Mouse (Mus musculus) cerebellum, postnatal 10 days (tissue): ENCODE data around the gene Plpp7.

Source experiments
- DNase-seq, 2 experiments: peaks; one replicate each; pipeline ENCODE4 v3.0.0; 2021; ENCODE audit warnings: mixed read lengths in 2 of 2

Gene Plpp7

DNA sequence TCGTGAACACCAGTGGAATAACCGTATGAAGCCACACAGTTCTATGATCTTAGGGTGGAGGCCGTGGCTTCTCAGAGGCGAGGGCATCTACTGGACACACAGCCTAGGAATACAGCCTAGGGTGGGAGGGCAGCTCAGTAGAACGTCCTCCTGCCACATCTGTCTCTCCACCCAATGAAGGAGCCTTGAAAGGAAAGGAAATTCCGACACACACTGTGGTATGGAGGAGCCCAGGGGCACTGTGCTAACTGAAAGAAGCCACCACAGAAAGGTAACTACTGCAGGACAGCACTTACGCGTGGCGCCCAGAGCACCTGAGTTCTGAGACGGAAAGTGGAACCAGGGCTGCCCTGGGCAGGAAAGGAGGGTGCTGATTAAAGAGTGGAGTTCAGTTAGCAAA, 24.6 kb upstream of the Plpp7 start:
- DNase-seq = no peak

- DNase-seq = peak; percentile 53 to 73
These were observed 20.9 kb upstream of the Plpp7 start for GRCm38 (mm10) chr2:32074404-32074803.

GRCm38 (mm10) chr2:32075368-32075767, 20.0 kb upstream of the Plpp7 start:
- DNase-seq = no peak

- no peak for DNase-seq
These were observed 17.6 kb upstream of the Plpp7 start for GRCm38 (mm10) chr2:32077744-32078143.

DNA sequence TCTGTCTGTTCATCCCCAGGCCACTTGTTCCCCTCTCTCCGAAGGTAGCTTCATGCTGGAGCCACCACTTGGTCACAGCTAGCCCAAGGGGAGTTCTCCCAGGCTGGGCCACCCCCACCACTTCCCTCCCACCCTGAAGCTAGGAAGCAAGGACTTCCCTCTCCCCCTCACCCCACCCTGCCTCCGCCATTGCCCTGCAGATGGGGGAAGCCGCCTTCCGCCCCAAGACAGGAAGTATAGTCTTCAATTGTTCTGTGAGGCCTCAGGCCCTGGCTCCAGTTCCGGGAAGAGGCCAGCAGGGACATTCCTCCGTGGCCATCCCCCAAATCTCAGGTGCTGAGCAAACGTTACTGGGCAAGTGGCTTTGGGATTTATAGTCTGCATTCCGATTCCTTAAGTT, 16.8 kb upstream of the Plpp7 start:
- no peak for DNase-seq

DNA sequence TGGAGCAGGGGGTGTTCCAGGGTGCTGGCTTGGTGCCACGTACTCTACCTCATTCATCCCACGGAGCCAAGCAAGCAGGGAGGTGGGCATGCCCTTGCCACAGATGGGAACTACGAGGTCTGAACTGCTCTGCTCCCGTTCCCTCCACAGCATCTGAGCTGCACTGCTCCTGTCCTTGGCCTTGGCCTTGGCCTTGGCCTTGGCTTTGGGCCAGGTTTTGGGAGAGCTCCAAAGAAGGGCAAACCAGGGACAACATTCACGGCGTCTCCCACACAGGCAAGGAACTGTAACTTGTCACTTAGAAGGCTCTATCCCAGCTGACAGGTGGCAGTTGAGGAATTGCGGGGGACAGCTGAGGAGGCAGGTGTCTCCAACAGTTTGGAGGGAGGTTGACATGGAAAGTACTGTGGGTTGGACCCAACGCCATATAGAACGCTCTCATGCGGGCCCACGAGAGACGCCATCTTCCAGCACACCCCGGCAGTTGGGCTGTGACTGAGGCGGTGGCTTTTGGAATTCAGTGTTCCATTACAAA, 16.1 kb upstream of the Plpp7 start:
- DNase-seq = peak in 1 of 2 experiments; percentile 38

DNA sequence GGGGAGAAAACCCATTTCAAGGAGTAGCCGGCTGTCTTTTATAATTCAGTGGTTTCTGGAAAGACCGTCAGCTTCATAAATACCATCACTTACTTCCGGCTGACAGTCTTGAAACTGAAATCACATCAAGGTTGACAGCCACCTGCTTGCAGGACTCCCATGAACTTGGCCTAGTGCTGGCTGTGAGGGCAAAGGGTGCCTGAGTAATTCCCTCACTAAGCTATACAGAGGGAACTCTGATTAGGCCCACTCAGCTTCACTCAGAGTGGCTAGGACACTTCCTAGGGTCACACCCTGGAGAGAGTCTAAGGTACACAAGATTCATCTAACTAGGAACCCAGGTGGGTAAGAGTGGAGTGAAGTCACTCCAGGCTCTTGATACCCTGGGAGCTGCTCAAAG, 14.6 kb upstream of the Plpp7 start:
- DNase-seq = no peak

DNA sequence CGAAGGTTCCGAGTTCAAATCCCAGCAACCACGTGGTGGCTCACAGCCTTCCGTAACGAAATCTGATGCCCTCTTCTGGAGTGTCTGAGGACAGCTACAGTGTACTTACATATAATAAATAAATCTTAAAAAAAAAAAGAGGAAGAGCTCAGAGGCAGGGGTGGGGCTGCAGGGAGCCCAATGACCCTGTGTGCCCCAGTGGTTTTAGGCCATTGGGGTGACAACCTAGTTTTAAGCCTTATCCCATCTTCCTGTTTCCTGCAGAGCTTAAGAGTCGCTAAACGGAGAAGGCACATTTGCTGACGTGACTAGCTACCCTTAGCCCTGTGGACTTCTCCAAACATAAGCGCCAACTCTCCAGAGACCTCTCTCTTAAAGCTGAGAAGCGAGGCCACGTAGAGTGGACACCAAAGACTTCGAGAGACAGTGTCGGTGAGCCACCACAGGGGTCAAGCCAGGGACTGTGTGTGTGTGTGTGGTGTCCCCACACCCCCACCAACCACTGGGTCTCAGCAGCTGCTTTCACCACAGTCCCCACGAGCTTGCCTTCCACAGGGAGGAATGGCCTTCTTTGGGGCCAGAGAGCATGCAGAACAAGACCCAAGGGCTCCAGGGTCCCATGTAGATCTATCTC, 13.9 kb upstream of the Plpp7 start:
- no peak for DNase-seq

DNA sequence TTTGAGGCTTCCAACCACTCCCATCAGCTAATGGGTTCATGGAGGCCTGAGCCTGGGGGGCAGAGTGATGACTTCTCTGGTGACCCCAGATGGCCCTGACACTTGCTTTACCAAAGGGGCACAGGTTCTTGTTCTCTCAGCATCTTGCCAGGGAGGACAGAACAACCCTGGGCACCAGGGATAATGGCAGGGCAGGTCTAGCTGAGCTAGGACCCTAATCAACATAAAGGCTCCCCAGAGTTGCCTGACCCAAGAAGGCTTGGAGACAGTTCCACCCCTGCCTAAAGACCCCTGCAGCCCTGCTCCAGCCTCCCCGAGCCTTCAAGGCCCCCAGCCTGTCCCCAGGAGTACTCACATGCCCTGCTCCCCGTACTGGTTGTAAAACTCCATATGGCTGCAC, 13.1 kb upstream of the Plpp7 start:
- DNase-seq = no peak

- DNase-seq = peak; percentile 31 to 40
These were observed 11.9 kb upstream of the Plpp7 start for GRCm38 (mm10) chr2:32083159-32084011.

DNA sequence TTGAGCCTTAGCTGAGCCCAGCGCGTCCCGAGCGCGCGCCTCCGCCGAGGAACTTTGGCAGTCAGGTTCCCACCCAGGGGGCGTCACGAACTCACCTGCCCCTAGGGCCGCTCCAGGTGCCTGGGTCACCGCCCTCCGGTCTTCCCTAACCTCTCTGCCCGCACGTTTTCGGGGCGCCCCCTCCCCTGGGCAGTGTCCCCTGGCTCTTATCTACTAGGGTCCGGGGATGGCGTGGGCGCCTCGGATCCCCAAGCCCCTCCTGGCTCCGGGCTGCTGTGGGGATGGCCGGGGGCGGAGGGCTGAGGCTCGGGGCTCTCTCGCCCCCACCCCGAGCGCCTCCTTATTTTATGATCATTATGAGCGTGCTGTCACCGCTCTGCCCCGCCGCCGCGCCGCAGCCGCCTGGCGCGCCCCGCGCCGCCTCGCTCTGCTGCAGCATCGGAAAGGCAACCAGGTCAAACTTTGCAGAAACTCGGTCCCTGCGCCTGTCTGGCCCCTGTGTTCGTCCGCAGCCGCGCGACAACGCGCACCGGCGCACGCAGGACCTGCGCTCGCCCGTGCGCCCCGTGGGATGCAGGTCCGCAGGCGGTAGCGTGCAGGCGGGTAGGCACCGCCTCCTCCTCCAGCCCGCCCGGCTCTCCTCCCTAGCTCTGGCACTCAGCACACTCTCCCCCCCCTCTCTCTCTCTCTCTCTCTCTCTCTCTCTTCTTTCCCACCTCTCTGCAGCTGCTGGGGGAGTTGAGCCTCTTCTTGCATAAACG, 11.0 kb upstream of the Plpp7 start, which contains the start of gene Fam78a:
TSS of gene Fam78a (minus strand) at position 747 of the 761 bp plus-strand sequence.
- DNase-seq = peak; percentile 42 to 48

- no peak for DNase-seq
These were observed 10.5 kb upstream of the Plpp7 start for GRCm38 (mm10) chr2:32084872-32085199.

GRCm38 (mm10) chr2:32085231-32085630, 10.1 kb upstream of the Plpp7 start:
- DNase-seq = no peak

- DNase-seq = no peak
These were observed 7.7 kb upstream of the Plpp7 start for GRCm38 (mm10) chr2:32087606-32088005.

DNA sequence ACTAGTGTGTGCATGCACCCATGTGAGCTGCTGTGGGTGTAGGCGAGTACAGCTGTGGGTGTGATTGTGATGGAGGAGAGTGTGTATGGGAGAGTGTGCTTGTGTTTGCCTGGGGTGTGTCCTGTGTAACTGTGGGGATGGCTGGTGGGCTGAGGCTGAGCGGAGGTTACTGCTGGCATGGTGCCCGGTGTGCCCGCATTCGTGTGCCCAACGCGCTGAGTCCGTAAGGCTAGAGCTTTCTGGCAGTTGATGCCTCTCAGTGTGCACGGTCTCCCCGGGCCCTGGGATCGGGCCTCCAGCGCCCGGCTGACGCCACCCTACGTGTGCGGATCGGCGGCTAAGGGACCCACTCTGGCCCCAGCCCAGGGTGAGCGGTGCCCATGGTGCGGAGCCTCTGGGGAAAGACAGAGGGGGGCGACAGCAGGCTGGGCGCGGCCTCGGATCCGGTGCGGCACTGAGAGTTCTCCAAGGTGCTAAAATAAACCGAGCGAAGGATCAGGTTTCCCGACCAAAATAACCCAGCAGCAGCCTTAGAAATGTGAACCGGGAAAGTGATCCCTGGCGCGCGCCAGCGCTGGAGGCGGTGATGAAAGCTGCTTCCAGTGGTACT, 6.9 kb upstream of the Plpp7 start:
- peak; percentile 64 to 66 for DNase-seq

GRCm38 (mm10) chr2:32089606-32090005, 5.7 kb upstream of the Plpp7 start:
- no peak for DNase-seq

DNA sequence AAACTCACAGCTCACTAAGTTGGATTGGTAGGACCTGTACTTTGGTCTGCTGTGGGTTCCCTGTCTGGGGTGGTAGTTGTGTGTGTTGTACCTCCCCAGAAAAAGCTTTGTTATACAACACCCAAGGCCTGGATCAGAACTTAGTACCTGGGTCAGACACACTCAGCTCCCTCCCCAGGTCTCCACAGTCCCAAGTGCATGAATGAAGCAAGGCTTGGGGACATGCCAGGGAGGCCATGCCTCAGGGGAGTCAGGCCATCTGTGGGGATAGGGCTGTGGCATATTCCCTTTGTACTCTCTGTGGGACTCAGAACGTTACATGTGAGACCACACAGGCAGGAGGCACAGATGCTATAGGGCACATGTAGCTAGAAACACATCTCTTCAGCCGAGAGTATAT, 5.2 kb upstream of the Plpp7 start:
- peak; percentile 36 to 51 for DNase-seq

- no peak for DNase-seq
These were observed 3.4 kb upstream of the Plpp7 start for GRCm38 (mm10) chr2:32091956-32092355.

- no peak for DNase-seq
These were observed 1.2 kb upstream of the Plpp7 start for GRCm38 (mm10) chr2:32094001-32094707.

DNA sequence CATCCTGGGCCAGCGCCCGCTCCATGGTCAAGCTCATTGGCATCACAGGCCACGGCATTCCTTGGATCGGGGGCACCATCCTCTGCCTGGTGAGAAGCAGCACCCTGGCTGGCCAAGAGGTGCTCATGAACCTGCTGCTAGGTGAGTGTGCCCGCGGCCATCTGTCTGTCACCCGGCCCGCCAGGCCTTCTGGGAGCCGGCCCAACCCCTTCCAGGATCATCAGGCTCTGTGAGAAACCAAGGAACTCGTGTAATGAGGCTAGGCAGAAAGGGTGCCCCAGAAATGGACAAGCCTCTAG, 743 bp downstream of the Plpp7 start:
- DNase-seq = peak in 1 of 2 experiments; percentile 72

GRCm38 (mm10) chr2:32102944-32103343, 7.6 kb downstream of the Plpp7 start:
- no peak for DNase-seq

DNA sequence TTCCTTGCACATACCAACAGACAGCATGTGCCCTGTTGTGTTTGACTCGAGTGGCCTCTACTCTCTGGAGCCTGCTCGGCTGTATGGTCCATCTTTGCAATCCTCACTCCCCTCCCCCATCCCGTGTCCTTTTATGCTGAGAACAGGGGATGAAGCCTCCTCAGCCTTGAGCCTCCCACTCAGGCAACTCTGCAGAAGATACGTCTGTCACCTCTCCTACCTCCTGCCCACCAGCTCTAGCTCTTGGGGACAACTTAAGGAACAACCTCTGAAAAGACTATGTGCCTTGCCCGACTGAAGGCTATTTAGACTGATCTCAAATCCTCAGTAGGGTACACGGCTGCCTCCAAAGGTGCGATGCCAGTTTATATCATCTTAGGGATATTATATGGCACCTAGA, 8.2 kb downstream of the Plpp7 start:
- no peak for DNase-seq
